Mouse (Mus musculus): ENCODE measurements around the gene Runx1.

Gene Runx1

DNA sequence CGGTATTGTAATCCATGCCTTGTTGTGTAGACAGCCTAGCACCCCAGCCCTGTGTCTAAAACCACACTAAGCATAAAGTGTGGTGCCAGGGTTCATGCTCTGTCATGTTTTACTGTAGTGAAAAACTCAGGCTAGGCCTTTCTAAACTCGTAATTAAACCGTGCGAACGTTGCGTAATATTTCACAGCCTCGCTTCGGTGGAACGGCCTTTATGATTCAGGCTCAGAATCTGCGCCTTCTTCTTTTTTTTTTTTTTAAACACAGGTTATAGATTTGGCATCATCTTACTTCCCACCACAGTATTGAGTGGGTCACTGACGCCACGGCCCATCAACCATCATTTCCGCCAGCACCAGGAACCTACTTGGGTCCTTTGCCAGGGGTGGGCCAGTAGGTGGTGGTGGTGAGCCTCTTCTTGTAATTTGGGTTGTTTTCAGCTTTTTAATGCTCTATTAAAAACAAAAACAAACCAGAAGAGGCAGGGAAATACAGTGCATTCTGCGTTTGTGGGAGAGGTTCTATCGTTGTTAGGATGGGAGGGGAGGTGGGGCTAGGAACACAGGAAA, 210.6 kb downstream of the Runx1 start:
- DNase-seq (ENCODE audit: low read depth, low spot score) = no peak

DNA sequence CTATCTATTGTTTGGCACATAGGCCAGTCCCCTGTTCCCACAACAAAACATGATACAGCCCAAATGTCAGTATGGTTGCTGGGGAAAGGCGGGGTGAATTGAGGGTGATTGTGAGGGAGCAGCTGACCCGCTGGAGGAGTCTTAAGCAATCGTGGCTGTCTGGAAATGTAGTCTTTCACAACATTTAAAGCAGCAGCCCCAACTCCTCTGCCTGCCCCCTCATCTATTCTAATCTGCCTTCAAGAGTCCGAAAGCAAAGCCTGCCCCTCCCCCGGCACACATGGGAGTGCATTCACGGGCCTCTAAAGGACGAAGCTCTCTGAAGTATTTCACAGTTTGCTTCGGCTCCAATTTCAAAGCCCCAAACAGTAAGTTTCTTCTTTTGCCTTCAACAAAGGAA, 213.4 kb downstream of the Runx1 start:
- DNase-seq (ENCODE audit: low read depth, low spot score) = no peak

DNA sequence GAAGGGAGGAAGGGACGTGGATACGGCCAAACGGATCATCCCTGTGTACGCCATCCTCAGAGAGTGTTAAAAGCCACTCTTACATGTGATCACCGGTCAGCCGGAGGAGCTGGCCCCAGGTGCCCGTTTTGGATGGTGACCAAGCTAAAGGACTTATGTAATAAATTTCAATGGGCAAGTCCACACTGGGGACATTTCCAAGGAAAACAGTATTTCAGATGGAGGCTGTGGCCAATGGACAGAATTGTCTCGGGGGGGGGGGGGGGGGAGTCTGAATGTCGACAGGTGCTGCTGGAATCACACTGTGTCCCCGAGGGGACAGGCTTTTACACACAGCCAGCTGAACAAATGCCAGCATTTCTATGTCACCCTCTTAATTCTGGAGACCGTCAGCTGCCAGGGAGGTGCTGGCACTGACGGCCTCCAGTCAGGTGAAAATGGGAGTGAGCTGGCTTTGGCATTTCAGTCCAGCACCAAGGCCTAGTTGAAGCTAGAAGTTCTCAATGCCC, 214.3 kb downstream of the Runx1 start:
- DNase-seq (ENCODE audit: low read depth, low spot score) = no peak

DNA sequence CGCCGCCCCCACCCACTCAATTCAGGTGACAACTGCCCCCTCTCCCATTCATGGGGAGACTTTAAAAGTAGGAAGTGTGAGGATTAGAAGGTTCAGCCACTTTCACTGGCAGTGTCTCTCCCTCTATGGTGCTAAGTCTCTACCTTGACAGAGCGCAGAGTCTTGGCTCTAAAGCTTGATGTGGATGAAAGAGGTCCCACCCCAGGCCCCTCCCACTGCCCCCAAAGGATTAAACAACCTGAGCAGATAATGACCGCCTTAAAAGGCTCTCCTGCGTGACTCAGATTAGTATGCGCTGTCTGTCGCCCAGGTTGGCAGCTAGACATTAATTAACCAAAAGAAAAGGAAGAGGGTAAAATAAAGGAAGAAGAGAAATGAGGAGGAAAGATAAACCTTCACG, 215.5 kb downstream of the Runx1 start:
- no peak for DNase-seq (ENCODE audit: low read depth, low spot score)

DNA sequence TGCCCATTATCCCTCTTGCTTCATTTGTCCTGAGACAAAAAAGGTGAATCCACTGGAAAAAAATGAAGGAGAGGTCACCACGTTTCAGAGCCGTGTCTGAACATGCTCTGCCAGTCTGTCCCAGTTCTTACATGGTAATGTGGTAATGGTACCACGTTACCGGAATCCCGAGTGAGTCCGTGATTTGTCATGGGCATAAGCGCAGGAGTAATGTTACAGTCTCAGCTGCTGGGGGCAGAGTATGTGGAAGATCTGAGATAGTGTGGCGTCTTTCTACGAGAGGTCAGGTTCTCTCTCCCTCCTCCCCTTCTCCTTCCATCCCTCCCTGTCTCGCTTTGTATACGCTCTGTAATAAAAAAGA, 216.3 kb downstream of the Runx1 start:
- DNase-seq (ENCODE audit: low read depth, low spot score) = no peak

DNA sequence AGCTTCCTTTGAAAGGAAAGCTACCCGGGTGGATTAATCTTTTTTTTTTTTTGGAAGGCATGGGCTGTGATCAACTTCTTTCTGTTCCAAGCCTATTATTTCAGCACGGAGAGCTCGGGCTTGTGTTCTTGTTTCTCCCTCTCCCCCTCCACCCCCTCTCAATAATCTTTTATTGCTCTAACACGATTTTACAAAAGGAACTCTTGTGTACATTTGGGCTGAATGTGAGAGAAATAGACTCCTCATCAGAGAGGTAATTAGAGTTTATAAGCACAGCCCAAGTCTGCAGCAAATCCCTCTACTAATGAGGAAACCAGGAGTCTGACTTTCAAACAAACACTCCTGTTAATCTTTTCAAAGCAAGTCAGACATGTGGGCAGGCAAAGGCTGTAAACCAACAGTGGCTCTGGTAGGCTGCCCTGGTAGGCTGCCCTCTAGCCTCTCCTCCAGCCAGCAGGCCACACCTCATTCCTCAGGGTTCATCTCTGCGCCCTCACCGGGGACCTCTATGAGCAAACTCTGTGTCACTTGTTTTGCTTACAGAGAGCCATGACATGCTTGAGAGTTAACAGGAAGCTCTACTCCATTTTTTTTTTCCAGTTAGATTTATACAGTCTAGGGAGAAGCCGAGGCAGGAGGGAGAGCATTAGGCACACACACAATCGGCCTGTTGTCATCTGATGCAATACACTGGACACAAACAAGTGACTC, 216.8 kb downstream of the Runx1 start:
- no peak for DNase-seq (ENCODE audit: low read depth, low spot score)

DNA sequence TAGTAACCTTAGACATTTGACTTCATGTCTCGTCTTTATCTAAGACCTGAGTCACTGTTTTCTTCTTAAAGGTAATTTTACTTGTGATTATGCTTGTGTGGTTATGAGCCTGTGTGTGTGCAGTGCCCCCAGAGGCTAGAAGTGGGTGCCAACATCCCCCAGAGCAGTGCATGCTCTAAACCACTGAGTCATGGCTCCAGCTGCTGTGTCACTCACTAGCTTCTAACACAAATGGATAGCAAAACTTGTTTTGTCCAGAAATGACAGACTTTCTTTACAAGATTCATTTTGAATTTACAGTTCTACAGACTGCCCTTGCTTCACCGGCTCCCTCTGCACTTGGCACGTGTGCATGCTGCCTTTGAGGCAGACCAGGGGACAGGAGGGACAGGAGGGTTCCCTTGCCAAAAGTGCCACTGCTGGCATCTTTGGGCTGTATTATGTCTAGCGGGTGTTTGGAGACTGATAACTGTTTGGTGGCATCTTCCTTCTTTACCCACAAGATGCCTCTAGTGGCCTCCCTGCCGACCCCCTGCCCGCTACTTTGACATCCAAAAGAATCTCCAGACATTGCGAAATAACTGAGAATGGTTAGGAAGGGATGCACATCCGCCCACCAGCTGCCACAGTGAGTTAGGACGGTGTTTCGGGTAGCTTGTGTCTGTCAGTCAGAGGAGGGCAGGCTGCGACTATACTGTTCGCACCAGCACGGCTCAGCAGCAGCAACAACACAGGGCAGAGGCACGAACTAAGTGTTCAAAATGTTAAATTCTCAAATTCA, 217.6 kb downstream of the Runx1 start:
- DNase-seq (ENCODE audit: low read depth, low spot score) = no peak

DNA sequence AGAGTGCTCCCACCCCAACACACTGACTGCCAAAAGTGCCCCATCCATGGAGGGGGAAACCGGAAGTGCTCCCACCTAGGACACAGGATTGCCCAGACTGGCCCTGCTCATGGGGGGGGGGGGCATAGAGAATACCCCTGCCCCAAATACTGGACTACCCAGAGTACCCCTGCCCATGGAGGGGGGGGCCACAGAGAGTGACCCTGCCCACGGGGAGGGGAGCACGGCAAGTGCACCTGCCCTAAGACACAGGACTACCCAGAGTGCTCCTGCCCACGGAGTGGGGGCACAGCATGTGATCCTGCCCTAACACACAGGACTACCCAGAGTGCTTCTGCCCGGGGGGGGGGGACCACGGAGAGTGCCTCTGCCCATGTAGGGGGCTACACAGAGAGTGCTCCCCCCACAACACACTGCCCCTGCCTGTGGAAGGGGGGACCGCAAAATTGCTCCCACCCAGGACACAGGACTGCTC, 219.4 kb downstream of the Runx1 start:
- no peak for DNase-seq (ENCODE audit: low read depth, low spot score)

DNA sequence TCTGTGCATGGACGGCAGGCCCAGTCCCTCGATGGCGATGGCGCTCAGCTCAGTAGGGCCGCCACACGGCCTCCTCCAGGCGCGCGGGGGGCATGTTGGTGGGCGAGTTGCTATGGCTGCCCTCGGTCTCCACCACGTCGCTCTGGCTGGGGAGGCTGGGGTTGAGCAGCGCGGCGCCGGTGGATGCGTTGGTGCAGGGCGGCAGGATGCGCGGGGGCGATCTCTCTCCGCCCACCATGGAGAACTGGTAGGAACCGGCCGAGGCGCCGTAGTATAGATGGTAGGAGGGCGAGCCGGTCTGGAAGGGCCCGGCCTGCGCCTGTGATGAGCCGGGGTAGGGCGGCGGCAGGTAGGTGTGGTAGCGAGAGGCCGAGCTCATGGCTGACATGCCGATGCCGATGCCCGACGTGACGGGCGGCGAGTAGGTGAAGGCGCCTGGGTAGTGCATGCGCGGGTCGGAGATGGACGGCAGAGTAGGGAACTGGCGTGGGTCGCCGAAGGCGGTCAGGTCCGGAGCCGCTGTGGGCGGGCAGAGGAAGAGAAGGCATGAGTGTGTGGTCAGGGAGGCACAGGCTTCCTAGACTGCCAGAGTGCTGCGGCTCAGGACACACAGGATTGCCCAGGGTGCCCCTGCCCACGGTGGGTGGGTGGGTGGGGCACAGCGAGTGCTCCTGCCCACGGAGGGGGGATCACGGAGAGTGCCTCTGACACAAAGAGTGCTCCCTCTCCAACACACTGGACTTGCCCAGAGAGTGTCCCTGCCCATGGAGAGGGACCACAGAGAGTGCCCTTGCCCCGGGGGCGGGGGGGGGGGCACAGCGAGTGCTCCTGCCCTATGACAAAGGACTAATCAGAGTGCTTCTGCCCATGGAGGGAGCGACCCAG, 220.1 kb downstream of the Runx1 start:
- DNase-seq (ENCODE audit: low read depth, low spot score) = no peak

DNA sequence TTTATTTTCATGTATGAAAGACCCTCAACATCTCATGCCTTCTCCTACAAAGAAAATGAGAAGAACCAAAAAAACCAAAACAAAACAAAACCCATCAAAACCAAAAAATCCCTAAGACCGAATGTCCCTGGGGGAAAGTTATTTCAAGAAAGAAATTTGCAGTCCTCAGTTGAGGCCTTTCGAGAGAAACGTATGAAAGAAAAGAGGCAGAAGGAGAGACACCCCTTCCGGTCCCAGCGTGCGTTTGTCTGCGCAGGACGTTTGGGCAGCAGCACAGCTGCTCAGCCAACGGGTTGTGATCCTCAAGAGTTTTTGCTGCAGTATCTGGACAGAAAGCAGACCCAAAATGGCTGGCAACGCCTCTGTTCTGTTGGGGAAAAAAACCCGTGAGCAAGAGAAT, 223.4 kb downstream of the Runx1 start:
- no peak for DNase-seq (ENCODE audit: low read depth, low spot score)

DNA sequence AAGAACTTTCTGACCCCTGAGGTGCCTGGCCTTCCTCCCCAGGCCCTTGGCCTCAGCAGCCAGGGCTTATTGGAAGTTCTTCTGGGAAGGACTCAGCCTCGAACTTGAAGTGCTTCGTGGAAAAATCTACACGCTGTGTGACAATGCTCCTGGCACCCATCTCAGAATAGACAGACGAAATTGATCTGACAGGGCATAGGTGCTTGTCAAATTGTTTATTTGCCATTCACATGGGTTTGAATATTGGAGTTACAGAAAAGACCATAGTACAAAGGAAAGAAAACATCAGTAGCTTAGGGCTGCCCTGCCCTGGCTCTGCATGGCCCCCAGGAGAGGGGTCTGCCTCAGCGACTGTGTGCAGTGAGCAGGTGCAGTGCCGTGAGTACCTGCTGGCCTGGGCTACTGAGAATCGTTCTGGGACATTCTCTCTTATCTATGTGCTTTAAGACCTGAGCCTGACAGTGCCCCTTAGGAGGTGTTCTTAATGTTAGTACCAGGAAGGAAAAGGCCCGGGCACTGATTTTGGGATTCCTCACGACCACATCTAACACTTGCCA, 224.6 kb downstream of the Runx1 start:
- no peak for DNase-seq (ENCODE audit: low read depth, low spot score)

DNA sequence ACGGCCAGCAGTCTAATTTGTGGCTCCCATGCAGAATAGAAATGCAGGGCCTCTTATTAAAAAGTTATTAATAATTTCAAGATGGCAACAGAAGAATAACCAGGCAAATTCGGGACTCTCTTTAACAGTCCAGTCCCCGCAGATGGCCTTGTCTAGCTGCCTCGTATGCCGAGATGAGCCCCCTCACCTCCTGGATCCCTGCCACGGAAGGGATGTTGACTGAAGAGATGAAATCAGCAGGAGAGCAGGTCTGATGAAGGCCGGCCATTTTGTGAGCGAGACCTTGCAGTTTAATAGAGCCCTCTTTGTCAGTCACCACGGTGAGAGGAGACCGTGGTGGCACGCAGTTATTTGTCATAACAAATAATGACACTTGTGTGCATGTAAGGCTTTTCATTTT, 226.5 kb downstream of the Runx1 start:
- DNase-seq (ENCODE audit: low read depth, low spot score) = no peak

DNA sequence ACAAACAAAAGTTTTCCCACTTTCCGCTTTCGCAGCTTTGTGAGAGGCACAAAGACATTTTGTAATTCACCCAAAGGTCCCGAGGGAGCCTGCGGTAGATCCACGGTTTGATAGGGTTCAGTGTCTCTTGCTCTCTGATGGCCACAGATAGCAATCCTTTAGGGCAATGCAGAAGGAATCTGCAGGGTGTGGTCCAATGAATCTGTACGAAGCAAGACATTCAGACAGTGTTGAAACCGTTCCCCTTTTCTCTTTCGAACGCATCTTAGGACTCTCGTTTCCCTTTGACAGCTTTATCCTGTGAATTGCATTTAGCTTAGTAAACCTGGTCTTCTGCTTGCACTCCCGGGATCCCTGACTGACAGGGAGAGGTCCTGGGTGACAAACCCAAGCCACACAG, 228.3 kb downstream of the Runx1 start:
- DNase-seq (ENCODE audit: low read depth, low spot score) = no peak

DNA sequence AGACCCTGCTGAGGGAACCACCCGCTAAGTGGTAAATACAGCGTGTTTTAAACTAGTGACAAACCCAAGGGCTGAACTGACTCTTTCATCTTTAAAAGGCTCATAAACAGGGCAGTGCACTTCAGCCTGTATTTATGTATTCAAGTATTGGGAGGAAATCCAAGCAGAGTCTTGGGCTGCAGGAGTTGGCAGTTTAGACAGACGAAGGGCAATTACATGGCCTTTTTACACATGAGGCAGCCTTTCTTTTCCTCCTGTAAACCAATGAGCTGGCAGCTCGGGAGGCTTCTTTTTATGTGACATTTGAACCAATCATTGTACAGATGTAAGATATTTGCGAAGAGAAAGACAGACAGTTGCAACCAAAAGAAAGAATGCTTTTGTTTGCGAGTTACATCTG, 233.7 kb downstream of the Runx1 start:
- no peak for DNase-seq (ENCODE audit: low read depth, low spot score)

DNA sequence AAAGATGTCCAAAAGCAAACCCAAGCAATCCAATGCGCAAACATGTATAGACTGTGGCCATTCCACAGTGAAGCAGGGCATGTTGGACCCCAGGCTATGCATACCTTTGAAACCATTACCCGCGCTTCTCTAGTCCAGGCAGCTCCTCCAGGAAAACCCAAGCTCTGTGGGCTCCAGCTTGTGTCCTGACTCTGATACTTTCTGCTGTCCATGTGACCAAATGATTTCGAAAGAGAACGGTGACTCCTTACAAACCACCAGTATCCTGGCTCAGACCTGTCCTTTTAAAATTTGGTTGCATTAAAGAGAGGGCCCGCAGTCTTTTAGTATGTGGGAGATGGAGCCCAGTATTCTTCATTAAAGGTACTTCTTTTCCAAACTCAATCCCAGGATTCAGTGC, 234.2 kb downstream of the Runx1 start:
- no peak for DNase-seq (ENCODE audit: low read depth, low spot score)

DNA sequence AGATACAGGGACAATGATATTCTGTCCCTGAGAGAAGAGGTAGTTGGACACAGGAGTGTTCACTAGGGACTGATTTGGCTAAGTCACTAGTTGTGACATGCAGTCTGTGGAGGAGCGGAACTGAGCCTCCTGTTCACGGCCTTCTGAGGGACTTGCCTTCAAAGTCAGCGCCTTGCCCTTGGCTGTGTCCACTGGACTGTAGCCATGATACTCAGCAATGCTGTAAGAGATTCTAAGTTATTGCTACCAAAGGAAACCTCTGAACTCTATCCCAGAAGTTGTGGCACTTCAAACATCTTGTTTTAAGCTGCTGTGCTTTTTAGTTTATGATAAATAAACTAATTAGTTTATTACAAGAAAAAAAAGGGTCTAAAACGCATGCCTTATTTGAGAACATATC, 238.1 kb downstream of the Runx1 start:
- no peak for DNase-seq (ENCODE audit: low read depth, low spot score)

DNA sequence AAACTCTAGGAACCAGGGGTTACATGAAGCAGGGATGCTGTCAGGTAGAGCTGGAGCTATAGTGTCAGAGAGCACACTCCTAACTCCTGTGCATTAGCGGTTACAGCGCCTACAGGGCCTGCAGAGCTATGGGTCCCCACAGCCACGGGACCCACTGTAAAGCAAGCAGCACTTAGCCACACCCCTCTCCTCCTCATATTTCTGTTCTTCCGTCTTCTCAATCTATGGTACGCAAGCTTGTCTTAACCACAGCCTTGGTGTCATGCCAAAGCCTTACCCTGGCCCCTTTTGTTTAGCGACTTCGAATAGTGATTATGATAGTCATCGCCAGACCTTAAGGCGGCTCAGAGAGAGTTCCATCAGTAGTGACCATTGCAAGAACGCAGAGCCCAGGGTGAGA, 244.2 kb downstream of the Runx1 start:
- DNase-seq (ENCODE audit: low read depth, low spot score) = no peak

DNA sequence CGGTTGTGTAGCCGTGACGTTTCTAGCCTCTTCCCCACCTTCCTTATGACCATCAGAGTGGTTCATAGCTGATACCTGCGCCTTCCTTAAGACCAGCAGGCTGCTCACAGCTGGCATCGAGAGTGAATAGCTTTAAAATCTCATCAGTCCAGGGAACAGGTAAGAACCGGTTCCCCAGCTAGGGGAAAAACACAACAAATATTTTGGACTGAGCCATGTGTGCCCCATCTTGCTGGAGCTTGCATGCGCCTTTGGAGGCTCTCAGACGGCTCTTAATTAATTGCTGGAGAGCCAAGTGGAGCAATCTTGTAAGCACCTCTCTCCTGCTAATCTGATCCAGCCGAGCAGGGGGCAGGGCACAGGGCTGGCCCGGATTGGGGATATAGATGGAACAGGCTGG, 245.0 kb downstream of the Runx1 start:
- no peak for DNase-seq (ENCODE audit: low read depth, low spot score)

DNA sequence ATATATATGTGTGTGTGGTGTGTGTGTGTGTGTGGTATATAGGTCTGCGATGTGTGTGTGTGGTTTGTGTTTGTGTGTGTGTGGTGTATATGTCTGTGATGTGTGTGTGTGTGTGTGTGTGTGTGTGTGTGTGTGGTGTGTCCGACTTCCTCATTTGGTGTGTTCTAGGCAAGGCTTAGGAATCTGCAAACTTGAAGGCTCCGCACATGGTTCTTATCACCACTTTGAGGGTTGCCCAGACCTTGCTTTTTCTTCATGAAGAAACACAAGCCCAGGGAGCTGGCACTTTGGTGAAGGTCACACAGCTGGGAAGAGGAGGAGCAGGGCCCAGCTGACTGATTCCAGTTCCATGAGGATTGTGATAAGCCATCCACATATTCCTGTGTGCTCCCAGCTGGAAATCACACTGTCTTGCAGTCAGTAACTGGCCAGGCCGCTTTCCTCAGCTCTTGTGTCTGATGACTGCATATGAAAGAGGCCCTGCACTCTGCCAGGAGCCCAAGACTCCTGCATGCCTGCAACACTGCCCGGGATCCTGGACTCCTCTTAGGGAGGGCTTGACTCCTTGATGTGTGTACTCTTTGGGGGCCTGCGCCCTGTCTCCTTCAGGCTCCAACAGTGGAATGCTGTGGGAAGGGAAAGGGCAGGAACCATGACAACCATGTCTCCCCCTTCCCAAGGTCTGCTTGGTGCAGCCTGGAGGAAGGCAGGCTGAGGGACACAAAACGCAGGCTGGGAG, 246.9 kb downstream of the Runx1 start:
- DNase-seq (ENCODE audit: low read depth, low spot score) = no peak

DNA sequence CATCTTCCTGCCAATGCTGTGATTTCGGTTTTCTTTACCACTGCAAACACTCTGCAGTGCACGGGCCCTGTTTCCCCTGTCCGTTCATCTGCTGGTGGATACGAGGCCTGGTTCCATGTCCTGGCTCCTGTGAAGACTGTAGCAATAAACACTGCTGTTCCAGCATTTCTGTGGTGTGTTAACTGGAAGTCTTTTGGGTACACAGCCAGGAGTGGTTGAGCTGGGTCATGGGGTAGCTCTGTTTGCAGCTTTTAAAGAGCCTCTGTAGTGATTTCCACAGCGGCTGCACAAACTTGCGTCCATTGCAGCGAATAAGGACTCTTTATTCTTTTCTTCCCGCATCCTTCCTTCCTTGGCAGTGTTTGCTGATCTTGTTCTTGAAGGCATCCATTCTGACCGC, 248.6 kb downstream of the Runx1 start:
- DNase-seq (ENCODE audit: low read depth, low spot score) = no peak

DNA sequence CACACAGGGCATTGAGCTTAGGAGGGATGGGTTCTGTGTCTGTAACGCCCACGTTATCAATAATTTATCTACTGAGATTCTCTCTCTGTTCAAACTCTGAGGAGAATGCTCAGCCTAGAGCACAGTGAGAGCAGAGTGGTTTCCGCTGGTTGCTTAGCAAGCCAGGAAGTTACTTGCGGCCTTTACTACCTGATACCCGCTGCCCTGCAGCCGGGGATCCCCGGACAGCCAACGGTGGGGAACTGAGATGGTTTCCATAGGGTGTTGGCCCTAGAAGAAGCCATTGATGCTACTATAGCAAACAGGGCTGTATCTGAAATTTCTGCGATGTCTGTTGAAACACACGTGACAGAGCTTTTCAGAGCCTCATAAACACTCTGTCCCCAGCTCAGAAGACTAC, 250.2 kb downstream of the Runx1 start:
- DNase-seq (ENCODE audit: low read depth, low spot score) = peak; percentile 36

All from CD4-positive, CD25-positive, alpha-beta regulatory T cell, adult 2 months (primary cell).